Mouse (Mus musculus) bone marrow macrophage, adult 2 months (primary cell): ENCODE measurements at regions not wholly inside any gene's neighbourhood (a gene's known extent, or its start where the extent isn't known, plus 50 kb on each side); places are given as distances from the start of the nearest gene placed in this dataset.

Experiments used
- CTCF ChIP-seq: IDR thresholded peaks from 2 replicates; pipeline ENCODE4 v1.5.1; 2012; ENCODE audit warnings: low read depth, mild to moderate bottlenecking, low read length, moderate library complexity
- POLR2A ChIP-seq: IDR thresholded peaks from 2 replicates; pipeline ENCODE4 v1.6.1; 2012; ENCODE audit warnings: mild to moderate bottlenecking, low read depth, low read length, borderline replicate concordance

DNA sequence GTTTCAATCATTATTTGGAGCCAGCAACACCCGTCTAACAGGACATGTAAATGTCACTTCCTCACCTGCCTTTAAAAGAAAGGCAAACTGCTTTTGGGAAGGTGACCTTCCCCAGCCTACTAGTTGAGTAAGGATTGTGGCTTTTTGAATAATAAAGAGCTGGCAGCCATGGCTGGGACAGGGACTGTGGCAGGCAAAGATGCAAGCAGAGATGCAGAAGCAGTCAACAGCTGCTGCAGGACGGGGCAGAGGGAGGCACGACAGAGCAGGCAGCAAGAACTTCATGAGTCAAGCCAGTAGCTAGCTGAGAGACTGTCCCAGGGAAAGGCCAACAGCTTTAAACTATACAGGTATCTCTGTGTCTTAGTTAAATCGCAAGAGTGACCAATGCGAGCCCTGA is 334.7 kb upstream of the Zfp462 start:
- no peak for TF ChIP-seq CTCF
- no peak for TF ChIP-seq POLR2A
